Mouse (Mus musculus) CH12.LX (cell line): ENCODE results near the gene Best1.

Experiments
- CHD2 ChIP-seq: IDR thresholded peaks from 2 replicates; pipeline ENCODE4 v1.6.1; 2011; ENCODE audit warnings: low read length, improper control_type of control experiment
- CTCF ChIP-seq, 2 experiments: IDR thresholded peaks in 1 of 2; conservative IDR thresholded peaks in 1 of 2; 2 replicates each; pipeline ENCODE4 v1.5.1; 2011 to 2012; ENCODE audit warnings: low read depth in 2 of 2, low read length in 2 of 2, improper control_type of control experiment in 1 of 2, inconsistent platforms in 1 of 2, mild to moderate bottlenecking in 1 of 2, moderate library complexity in 1 of 2
- EP300 ChIP-seq: IDR thresholded peaks from 2 replicates; pipeline ENCODE4 v1.6.1; 2011; ENCODE audit warnings: low read length, improper control_type of control experiment
- GABPA ChIP-seq: IDR thresholded peaks from 2 replicates; pipeline ENCODE4 v1.6.1; 2012; ENCODE audit warnings: low read depth, low read length, improper control_type of control experiment, inconsistent platforms; ENCODE audit not compliant: insufficient replicate concordance
- KAT2A ChIP-seq: IDR thresholded peaks from 2 replicates; pipeline ENCODE4 v1.6.1; 2012; ENCODE audit warnings: low read length, improper control_type of control experiment, inconsistent platforms; ENCODE audit not compliant: insufficient replicate concordance
- MXI1 ChIP-seq: IDR thresholded peaks from 2 replicates; pipeline ENCODE4 v1.6.1; 2011; ENCODE audit warnings: mild to moderate bottlenecking, low read depth, low read length, improper control_type of control experiment
- MYC ChIP-seq: IDR thresholded peaks from 2 replicates; pipeline ENCODE4 v1.6.1; 2011; ENCODE audit warnings: low read depth, mild to moderate bottlenecking, improper control_type of control experiment, low read length
- POLR2A ChIP-seq: IDR thresholded peaks from 2 replicates; pipeline ENCODE4 v1.6.1; 2011; ENCODE audit warnings: low read depth, mild to moderate bottlenecking, improper control_type of control experiment, low read length
- RAD21 ChIP-seq: IDR thresholded peaks from 2 replicates; pipeline ENCODE4 v1.6.1; 2011; ENCODE audit warnings: low read depth, mild to moderate bottlenecking, low read length, improper control_type of control experiment, moderate library complexity
- USF2 ChIP-seq: conservative IDR thresholded peaks from 2 replicates; pipeline ENCODE4 v1.6.1; 2011; ENCODE audit warnings: low read depth, low read length, improper control_type of control experiment
- ZC3H11A ChIP-seq: IDR thresholded peaks from 2 replicates; pipeline ENCODE4 v1.6.1; 2012; ENCODE audit warnings: low read depth, mild to moderate bottlenecking, inconsistent platforms, low read length, improper control_type of control experiment
- ZKSCAN1 ChIP-seq: IDR thresholded peaks from 2 replicates; pipeline ENCODE4 v1.6.1; 2012; ENCODE audit warnings: low read depth, inconsistent platforms, low read length, improper control_type of control experiment, borderline replicate concordance
- ZMIZ1 ChIP-seq: IDR thresholded peaks from 2 replicates; pipeline ENCODE4 v1.6.1; 2012; ENCODE audit warnings: low read depth, mild to moderate bottlenecking, inconsistent platforms, low read length, improper control_type of control experiment
- ZNF384 ChIP-seq: IDR thresholded peaks from 2 replicates; pipeline ENCODE4 v1.6.1; 2012; ENCODE audit warnings: low read depth, low read length, improper control_type of control experiment, inconsistent platforms

DNA sequence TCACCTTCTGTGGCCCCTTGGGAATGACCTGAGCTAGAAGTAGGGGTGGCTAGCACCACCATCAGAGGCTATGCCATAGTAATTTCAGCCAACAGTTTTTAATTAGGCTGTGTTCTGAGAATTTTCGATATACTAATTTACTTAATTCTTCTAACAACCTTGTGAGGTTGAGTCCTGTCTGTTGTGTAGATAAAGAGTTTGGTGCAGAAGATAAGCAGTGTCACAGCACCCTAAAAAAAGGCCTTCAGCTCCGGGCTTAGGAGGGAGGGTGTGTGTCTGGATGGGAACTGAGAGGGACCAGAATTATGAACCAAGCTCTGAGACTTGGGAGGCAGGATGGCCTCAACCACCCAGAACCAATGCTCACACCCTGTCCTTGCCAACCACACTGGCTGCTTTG lies 44.3 kb upstream of the Best1 start:
- TF ChIP-seq ZC3H11A: no peak
- no peak for TF ChIP-seq CTCF (conservative IDR thresholded peaks at IDR 0.05 in 1 of 2, IDR thresholded peaks at IDR 0.05 in 1 of 2; ENCODE audit: low read depth in 2 of 2, low read length in 2 of 2)
- TF ChIP-seq GABPA: no peak
- no peak for TF ChIP-seq CHD2
- no peak for TF ChIP-seq EP300
- TF ChIP-seq POLR2A: no peak
- no peak for TF ChIP-seq MXI1
- TF ChIP-seq ZKSCAN1: no peak
- TF ChIP-seq ZMIZ1: no peak
- TF ChIP-seq KAT2A: no peak
- no peak for TF ChIP-seq USF2
- TF ChIP-seq MYC: no peak
- no peak for TF ChIP-seq RAD21
- TF ChIP-seq ZNF384: no peak
